Mouse (Mus musculus) layer of hippocampus, adult 18-20 months (tissue): ENCODE measurements at regions not wholly inside any gene's neighbourhood (a gene's known extent, or its start where the extent isn't known, plus 50 kb on each side); places are given as distances from the start of the nearest gene placed in this dataset.

Source experiments
- DNase-seq, 2 experiments: peaks; one replicate each; pipeline ENCODE4 v3.0.0; 2022; ENCODE audit warnings: low spot score in 2 of 2

DNA sequence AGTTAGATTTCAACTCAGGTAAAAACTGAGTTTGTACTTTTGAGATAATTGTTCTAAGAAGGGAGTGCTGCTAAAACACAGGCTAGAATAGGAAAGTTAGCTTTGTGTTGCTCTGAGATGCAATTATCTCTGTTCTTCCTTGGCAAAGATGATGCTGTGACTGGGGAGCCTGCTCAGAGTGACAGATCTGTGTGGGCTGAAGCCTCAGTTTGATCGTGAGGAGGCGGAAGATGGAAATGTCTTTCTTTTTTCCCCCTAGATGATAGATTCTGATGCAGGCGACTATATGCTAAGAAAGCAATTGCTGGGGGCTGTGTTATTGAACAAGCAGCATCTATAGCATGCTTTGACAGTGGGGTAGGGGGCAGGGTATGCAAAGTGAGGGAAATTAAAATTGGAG is 156.7 kb upstream of the Cypt15 start:
- peak; percentile 37 to 38 for DNase-seq

DNA sequence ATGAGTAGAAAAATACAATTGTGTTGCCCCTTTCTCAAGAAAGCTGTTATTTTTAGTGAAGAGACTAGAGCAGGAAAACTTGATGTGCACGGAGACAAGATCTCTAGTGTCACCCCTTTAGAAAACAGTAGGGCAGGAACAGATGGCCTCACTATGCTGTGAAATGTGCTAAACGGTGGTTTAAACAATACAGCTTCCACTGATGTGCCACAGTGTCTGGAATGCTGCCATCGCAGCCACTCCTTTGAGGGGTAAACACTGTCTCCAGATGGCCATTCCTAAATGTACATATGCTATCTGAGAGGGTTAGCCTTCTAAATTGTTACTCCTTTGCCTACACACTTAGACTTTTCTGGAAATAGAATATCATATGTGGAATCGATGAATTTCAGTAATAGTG is 116.4 kb upstream of the Cypt15 start:
- DNase-seq, result peak in 1 of 2 experiments; percentile 32

DNA sequence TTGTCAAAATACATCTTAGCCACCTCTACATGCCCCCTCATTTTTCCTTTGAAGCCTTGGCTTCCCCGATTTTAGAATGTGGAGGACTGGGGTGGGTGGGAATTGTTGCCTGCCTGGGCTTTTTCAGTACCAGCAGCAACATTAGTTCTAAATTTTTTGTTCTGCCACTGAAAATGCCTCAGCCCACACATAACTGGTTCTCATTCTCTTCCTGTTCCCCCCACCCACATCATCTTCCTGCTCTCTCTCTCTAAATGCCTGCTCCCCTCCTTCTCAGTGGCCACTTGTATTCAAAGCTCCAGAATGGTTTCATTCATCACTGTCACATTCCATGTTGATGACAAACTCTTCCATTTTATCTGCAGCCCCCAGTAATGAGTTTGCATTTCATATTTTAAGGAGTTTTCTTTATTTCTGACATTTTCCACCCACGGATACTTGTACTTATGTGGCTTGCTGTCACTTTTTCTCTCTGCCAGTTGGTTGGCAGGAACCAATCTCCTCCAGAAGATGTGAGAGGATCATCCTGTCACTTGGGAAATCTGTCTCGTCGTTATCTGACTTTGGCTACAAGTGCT is 95.8 kb upstream of the Cypt15 start:
- peak; percentile 18 to 57 for DNase-seq
